ENCODE assay signal across 8 mouse cellular contexts in genomic region chr2:102185951-102186561, GRCm38 (mm10). TPM values are rescaled to one million over a fixed set of nuclear protein-coding genes. Genes with fewer than 3 reads are reported as not detected.
DNase-seq lines count a peak whose midpoint lies in the region; ATAC-seq lines count a peak whose summit lies in the region.

Gene Ldlrad3 (minus strand): TSS chr2:102186385.

- H3K36me3 ChIP-seq in heart, embryonic 14.5 days (ENCODE audit: control insufficient read depth, insufficient read depth, low read length): no peaks in the 10 kb centered on the region
- H3K36me3 ChIP-seq in liver, embryonic 12.5 days: no peaks in the 10 kb centered on the region
- H3K36me3 ChIP-seq in splenic B cell, adult 2 months (ENCODE audit: control insufficient read depth, insufficient read depth, low read length, poor library complexity, severe bottlenecking): no peaks in the 10 kb centered on the region

- peak within 1 kb of the TSS; percentile 95 for H3K4me2 ChIP-seq in heart, embryonic 14.5 days (ENCODE audit: low read length)
- H3K4me2 ChIP-seq in liver, embryonic 12.5 days: peak within 1 kb of the TSS; percentile 88

- H3K4me1 ChIP-seq in heart, embryonic 14.5 days (ENCODE audit: control insufficient read depth in 2 of 2, insufficient read depth in 2 of 2, low read length in 2 of 2): peaks cover 5 to 7% of the 10 kb centered on the region in 2 experiments; a peak in 3 of 4 replicates
- peaks cover 22% of the 10 kb centered on the region for H3K4me1 ChIP-seq in liver, embryonic 12.5 days

- WGBS in heart, embryonic 14.5 days: under 1% methylated on average over 70 of the region's 77 CpGs
- WGBS in liver, embryonic 12.5 days (ENCODE audit: insufficient replicate concordance): under 1% methylated on average over 77 of the region's 77 CpGs

- ATAC-seq in heart, embryonic 14.5 days (ENCODE audit: insufficient number of reproducible peaks, insufficient read depth, low FRiP score, low read depth): peak; percentile 97
- peak; percentile 93 for ATAC-seq in liver, embryonic 12.5 days

- H3K4me3 ChIP-seq in heart, embryonic 14.5 days (ENCODE audit: control insufficient read depth in 1 of 2, insufficient read depth in 1 of 2, low read depth in 1 of 2, low read length in 2 of 2): peak within 1 kb of the TSS; percentile 62 to 82
- peak within 1 kb of the TSS; percentile 70 for H3K4me3 ChIP-seq in liver, embryonic 12.5 days

- peak within 1 kb of the TSS; percentile 85 for H3K9ac ChIP-seq in heart, embryonic 14.5 days (ENCODE audit: low read length)
- H3K9ac ChIP-seq in liver, embryonic 12.5 days: peak within 1 kb of the TSS; percentile 69

- no peaks in the 10 kb centered on the region for H3K27me3 ChIP-seq in heart, embryonic 14.5 days (ENCODE audit: control insufficient read depth, insufficient read depth, low read length)
- H3K27me3 ChIP-seq in liver, embryonic 12.5 days (replicated peaks): peaks cover 48% of the 10 kb centered on the region
- H3K27me3 ChIP-seq in splenic B cell, adult 2 months (ENCODE audit: control insufficient read depth, insufficient read depth, low read length, poor library complexity, severe bottlenecking): no peaks in the 10 kb centered on the region

- DNase-seq in CD4-positive, CD25-positive, alpha-beta regulatory T cell, adult 2 months (ENCODE audit: low read depth, low spot score): peak; percentile 81
- DNase-seq in c-Kit-negative CD71-positive TER-119-positive erythroid progenitor cells, embryonic 14.5 days (ENCODE audit: low read depth, low spot score): peak; percentile 15
- peak; percentile 56 for DNase-seq in fibroblast of lung, adult 2 months (ENCODE audit: low read depth)
- DNase-seq in kidney, postnatal 14 days: peak; percentile 97
- DNase-seq in naive thymus-derived CD4-positive, alpha-beta T cell, adult 2 months (ENCODE audit: low read depth): peak; percentile 71
- peak; percentile 87 for DNase-seq in splenic B cell, adult 2 months (ENCODE audit: low read depth, low spot score)

- H3K27ac ChIP-seq in heart, embryonic 14.5 days (replicated peaks in 1 of 2; ENCODE audit: control insufficient read depth in 1 of 2, insufficient read depth in 1 of 2, low read depth in 2 of 2, low read length in 2 of 2): peak within 1 kb of the TSS; percentile 43 to 80; a peak in 3 of 4 replicates
- peak within 1 kb of the TSS; percentile 41; the same call in 1 of the 2 replicates for H3K27ac ChIP-seq in liver, embryonic 12.5 days

- H3K9me3 ChIP-seq in heart, embryonic 14.5 days (ENCODE audit: control insufficient read depth, low read length): no peaks in the 10 kb centered on the region
- H3K9me3 ChIP-seq in liver, embryonic 12.5 days (replicated peaks): no peaks in the 10 kb centered on the region

RNA-seq across cellular contexts. Expression of gene Ldlrad3, which starts in this region (rescaled TPM):
- 13.3 and 13.7 TPM in 2 replicates for polyA plus RNA-seq in heart, embryonic 14.5 days (2014; fragmentation: Nextera tagmentation; extraction: Ambion mirVana)
- 7.6 and 8.2 TPM in 2 replicates for polyA plus RNA-seq in liver, embryonic 12.5 days (2016; fragmentation: Nextera tagmentation; extraction: Ambion mirVana)

Comparison
In these comparisons a context has a peak if more than half of its experiments do, and no peak if none do; other contexts are left out.
1. Peak in every context shown above with its lines: DNase-seq, ATAC-seq, H3K4me3 ChIP-seq and H3K27ac ChIP-seq.
2. DNase-seq: peak in every context shown above with its lines; median percentile 97 in kidney, postnatal 14 days; 87 in splenic B cell, adult 2 months; 81 in CD4-positive, CD25-positive, alpha-beta regulatory T cell, adult 2 months; 71 in naive thymus-derived CD4-positive, alpha-beta T cell, adult 2 months; 56 in fibroblast of lung, adult 2 months; 15 in c-Kit-negative CD71-positive TER-119-positive erythroid progenitor cells, embryonic 14.5 days.